ENCODE assay signal across 17 mouse cellular contexts in the genomic region with DNA sequence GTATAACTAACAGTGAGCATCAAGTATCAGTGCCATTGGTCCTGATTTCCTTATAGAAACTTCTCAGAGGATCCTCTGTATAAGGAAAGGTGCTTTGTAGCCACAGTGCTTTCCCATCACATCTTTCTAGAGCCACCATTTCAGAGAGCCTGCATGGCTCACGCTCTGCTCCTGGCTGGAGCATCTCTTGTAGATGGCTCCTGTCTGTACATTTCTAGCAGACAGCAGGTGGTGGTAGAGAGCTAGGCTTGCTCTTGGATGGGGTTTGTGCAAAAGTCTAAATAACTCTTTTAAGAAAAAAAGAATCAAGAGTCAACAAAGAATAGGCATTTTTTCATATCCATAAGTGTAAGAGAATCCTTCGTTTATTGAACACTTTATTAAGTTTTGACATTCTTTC. TPM values are rescaled to one million over a fixed set of nuclear protein-coding genes. Genes with fewer than 3 reads are reported as not detected.
"Had no signal": no experiment of that assay in that cellular context is flagged by ENCODE, and none has a peak within 500 bp of the region (broad histone marks: within the 10 kb centered on the region; RNA-seq: fewer than 3 reads in every experiment).

No protein-coding gene starts in this region.

RNA-seq across cellular contexts. Expression of a gene that starts 12.8 kb away (rescaled TPM):
- total RNA-seq: gastrocnemius, adult 2 months; gastrocnemius, postnatal 25 days; gastrocnemius, postnatal 4 days; heart, postnatal 10 days; heart, postnatal 25 days; layer of hippocampus, adult 18-20 months; layer of hippocampus, postnatal 36 days; left cerebral cortex, postnatal 10 days; left cerebral cortex, postnatal 4 days had no signal
- polyA plus RNA-seq: heart, embryonic 10.5 days; heart, embryonic 14.5 days; hindbrain, embryonic 11.5 days; hindbrain, embryonic 13.5 days; hindbrain, embryonic 15.5 days; kidney, embryonic 15.5 days; limb, embryonic 11.5 days; limb, embryonic 13.5 days had no signal
